Mouse (Mus musculus) G1E (cell line): ENCODE data around the gene Aldh6a1. TPM values are rescaled to one million over a fixed set of nuclear protein-coding genes. Genes with fewer than 3 reads are reported as not detected.
A peak's percentile ranks its signal among the peaks of the same experiment; 100 is the strongest.

Source experiments
- ATAC-seq: 2 replicates; pipeline ENCODE4 v1.8.0; 2016; ENCODE audit warnings: mild to moderate bottlenecking; ENCODE audit not compliant: insufficient number of reproducible peaks, poor library complexity, low FRiP score, severe bottlenecking; ENCODE audit errors: extremely low read depth
- DNase-seq: peaks from one replicate; pipeline ENCODE4 v3.0.0; 2012; ENCODE audit warnings: low spot score
- H3K27me3 ChIP-seq: 2 replicates; pipeline ENCODE4 v1.6.1; 2012; ENCODE audit warnings: mild to moderate bottlenecking, low read length, inconsistent platforms; ENCODE audit not compliant: insufficient read depth
- H3K36me3 ChIP-seq: replicated peaks from 2 replicates; pipeline ENCODE3; 2012; ENCODE audit warnings: mild to moderate bottlenecking, inconsistent platforms
- H3K4me1 ChIP-seq: 2 replicates; pipeline ENCODE4 v1.6.1; 2012; ENCODE audit warnings: low read depth, low read length, inconsistent platforms, mixed read lengths; ENCODE audit not compliant: insufficient read depth
- H3K4me3 ChIP-seq: 2 replicates; pipeline ENCODE4 v1.5.1; 2012; ENCODE audit warnings: low read depth, mild to moderate bottlenecking, inconsistent platforms, low read length, moderate library complexity, mixed read lengths
- H3K9me3 ChIP-seq: replicated peaks from 2 replicates; pipeline ENCODE4 v1.6.1; 2012; ENCODE audit warnings: inconsistent platforms
- CTCF ChIP-seq: IDR thresholded peaks from 2 replicates; pipeline ENCODE4 v1.5.1; 2012; ENCODE audit warnings: low read depth, low read length, inconsistent platforms, mixed read lengths
- GATA1 ChIP-seq: IDR thresholded peaks from 2 replicates; pipeline ENCODE4 v1.6.1; 2012; ENCODE audit warnings: borderline replicate concordance, low read length, inconsistent platforms, mixed read lengths
- GATA2 ChIP-seq: IDR thresholded peaks from 2 replicates; pipeline ENCODE4 v1.6.1; 2012; ENCODE audit warnings: low read depth, low read length, inconsistent platforms, borderline replicate concordance
- POLR2AphosphoS5 ChIP-seq: IDR thresholded peaks from 2 replicates; pipeline ENCODE4 v1.6.1; 2012; ENCODE audit warnings: low read depth, low read length, inconsistent platforms; ENCODE audit not compliant: insufficient replicate concordance
- TAL1 ChIP-seq: conservative IDR thresholded peaks from 2 replicates; pipeline ENCODE4 v1.6.1; 2012; ENCODE audit warnings: low read depth, low read length, inconsistent platforms, mixed read lengths
- polyA plus RNA-seq: library from polyadenylated mRNA; stranded (reverse); fragments of >175 nt; gene quantifications from 2 replicates; pipeline ENCODE4 v1.2.3, GENCODE M21; 2012
- total RNA-seq, 2 experiments: library from RNA; stranded (forward) in 1 of 2; stranded (reverse) in 1 of 2; fragments of 200-1000 nt in 1 of 2; fragments of >200 nt in 1 of 2; fragmentation: Nextera tagmentation in 1 of 2; gene quantifications; 2 replicates each; pipeline ENCODE4 v1.2.3; 2014 to 2017

The Aldh6a1 gene
- total and polyA plus RNA-seq, 3 experiments, result 3.5 to 39.6 (median 16.1) TPM

GRCm38 (mm10) chr12:84450351-84450717, 470 bp downstream of the Aldh6a1 start:
- TF ChIP-seq GATA2 (no peak), CTCF (no peak), TAL1 (no peak), GATA1 (no peak), POLR2AphosphoS5 (no peak)
- H3K27me3 ChIP-seq, result peaks cover 10% of the 10 kb centered on the region
- H3K4me3 ChIP-seq, result peak overlapping the region; percentile 79
- peaks cover 23% of the 10 kb centered on the region for H3K36me3 ChIP-seq
- ATAC-seq (no peak), DNase-seq (peak; percentile 18)
- peaks cover 40% of the 10 kb centered on the region for H3K4me1 ChIP-seq
- no peaks in the 10 kb centered on the region for H3K9me3 ChIP-seq

DNA sequence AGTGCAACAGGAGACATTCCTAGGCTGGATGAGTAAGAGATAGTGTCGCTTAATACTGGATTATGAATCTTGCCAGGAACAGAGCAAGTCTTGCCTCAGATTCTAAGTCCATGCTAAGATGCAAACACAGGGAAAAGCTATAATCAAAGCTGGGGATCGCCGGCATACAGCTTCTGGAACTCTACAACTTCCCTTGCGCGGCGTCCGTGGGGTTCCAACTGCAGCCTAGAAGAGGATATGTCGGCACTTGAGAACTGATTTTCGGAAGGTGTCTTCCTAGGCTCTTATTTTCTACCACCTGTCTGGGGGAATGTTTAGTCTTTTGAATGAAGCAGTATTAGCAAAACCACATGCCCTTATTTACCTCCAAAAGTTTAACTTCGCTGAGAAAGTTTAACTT, 917 bp downstream of the Aldh6a1 start:
- Histone ChIP-seq H3K36me3 (peaks cover 19% of the 10 kb centered on the region), H3K4me3 (no peak overlapping the region; the same call in 1 of the 2 replicates), H3K9me3 (no peaks in the 10 kb centered on the region), H3K27me3 (peaks cover 10% of the 10 kb centered on the region), H3K4me1 (peaks cover 40% of the 10 kb centered on the region)
- no peak for TF ChIP-seq CTCF
- no peak for TF ChIP-seq GATA1
- no peak for TF ChIP-seq POLR2AphosphoS5
- no peak for TF ChIP-seq GATA2
- no peak for TF ChIP-seq TAL1
- DNase-seq (no peak), ATAC-seq (no peak)

- DNase-seq, result no peak
- no peak for ATAC-seq
- peaks cover 26% of the 10 kb centered on the region for H3K4me1 ChIP-seq
- H3K9me3 ChIP-seq, result no peaks in the 10 kb centered on the region
- TF ChIP-seq CTCF (no peak), POLR2AphosphoS5 (no peak), GATA2 (no peak), GATA1 (no peak), TAL1 (no peak)
- no peak overlapping the region for H3K4me3 ChIP-seq
- H3K36me3 ChIP-seq, result peaks cover 4% of the 10 kb centered on the region
- H3K27me3 ChIP-seq, result peaks cover 10% of the 10 kb centered on the region
Measured at GRCm38 (mm10) chr12:84448181-84448580, 2.6 kb downstream of the Aldh6a1 start.

DNA sequence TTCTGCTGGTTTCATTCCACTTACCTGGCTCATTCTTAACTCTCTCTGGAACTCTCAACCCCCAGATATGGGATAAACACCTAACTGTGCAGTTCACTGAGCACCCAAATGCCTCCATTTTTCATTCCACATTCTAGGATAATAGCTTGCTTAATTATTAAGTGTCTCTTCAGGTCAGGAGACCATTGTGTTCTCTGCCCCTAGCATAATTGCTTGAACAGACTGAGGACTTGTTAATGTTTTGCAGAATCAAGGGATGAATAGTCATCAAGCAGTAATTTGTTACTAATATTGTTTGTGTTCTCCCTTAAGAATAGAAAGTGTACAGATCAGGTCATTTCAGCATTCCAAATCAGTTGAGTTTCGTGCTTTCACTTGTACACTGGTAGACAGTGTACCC, 3.4 kb downstream of the Aldh6a1 start:
- no peak overlapping the region for H3K4me3 ChIP-seq
- no peak for TF ChIP-seq GATA1
- no peak for TF ChIP-seq CTCF
- no peak for TF ChIP-seq POLR2AphosphoS5
- no peak for TF ChIP-seq GATA2
- no peak for TF ChIP-seq TAL1
- H3K27me3 ChIP-seq, result peaks cover 10% of the 10 kb centered on the region
- no peak for DNase-seq
- no peaks in the 10 kb centered on the region for H3K9me3 ChIP-seq
- no peak for ATAC-seq
- H3K36me3 ChIP-seq, result no peaks in the 10 kb centered on the region
- peaks cover 18% of the 10 kb centered on the region for H3K4me1 ChIP-seq

GRCm38 (mm10) chr12:84442526-84442925, 8.3 kb downstream of the Aldh6a1 start:
- Histone ChIP-seq H3K27me3 (peaks cover 10% of the 10 kb centered on the region), H3K9me3 (no peaks in the 10 kb centered on the region), H3K36me3 (peaks cover 11% of the 10 kb centered on the region), H3K4me1 (peaks cover 4% of the 10 kb centered on the region; the same call in 1 of the 2 replicates), H3K4me3 (no peak overlapping the region)
- TF ChIP-seq GATA2, result no peak
- no peak for DNase-seq
- ATAC-seq, result no peak

DNA sequence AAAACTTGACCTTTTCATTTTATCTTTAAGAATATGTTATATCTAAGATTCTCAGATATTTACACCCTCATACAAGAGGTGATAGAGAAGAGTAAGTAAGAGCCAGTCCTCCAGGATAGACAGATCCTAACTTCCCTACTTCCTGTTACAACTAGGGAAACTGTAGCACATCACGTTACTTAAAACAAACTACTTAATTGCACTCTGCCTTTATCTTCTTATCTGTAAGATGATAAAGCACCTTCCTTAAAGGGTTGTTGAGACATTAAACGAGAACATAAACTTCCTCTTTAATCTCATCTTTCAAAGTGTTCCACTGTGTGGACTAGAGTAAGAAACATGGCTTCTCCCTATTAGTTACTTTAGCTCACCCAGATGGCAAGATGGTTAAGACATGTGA, 12.1 kb downstream of the Aldh6a1 start:
- Histone ChIP-seq H3K4me3 (no peak overlapping the region), H3K27me3 (no peaks in the 10 kb centered on the region), H3K9me3 (no peaks in the 10 kb centered on the region), H3K36me3 (peaks cover 20% of the 10 kb centered on the region), H3K4me1 (no peaks in the 10 kb centered on the region)
- ATAC-seq, result no peak
- TF ChIP-seq CTCF (no peak), TAL1 (no peak), GATA2 (no peak), POLR2AphosphoS5 (no peak), GATA1 (no peak)
- no peak for DNase-seq

GRCm38 (mm10) chr12:84429825-84430224, 21.0 kb downstream of the Aldh6a1 start:
- no peaks in the 10 kb centered on the region for H3K27me3 ChIP-seq
- H3K36me3 ChIP-seq, result peaks cover 29% of the 10 kb centered on the region
- H3K4me1 ChIP-seq, result no peaks in the 10 kb centered on the region
- ATAC-seq (no peak), DNase-seq (no peak)
- H3K4me3 ChIP-seq, result no peak overlapping the region
- no peaks in the 10 kb centered on the region for H3K9me3 ChIP-seq
- no peak for TF ChIP-seq POLR2AphosphoS5
- TF ChIP-seq GATA1, result no peak
- no peak for TF ChIP-seq CTCF
- TF ChIP-seq GATA2, result no peak
- no peak for TF ChIP-seq TAL1
